Mouse (Mus musculus) kidney, embryonic 16.5 days (tissue): ENCODE measurements around the gene Ergic1. TPM values are rescaled to one million over a fixed set of nuclear protein-coding genes. Genes with fewer than 3 reads are reported as not detected.

ENCODE experiments used
- ATAC-seq: fragments of 200-750 bp; cut with Nextera tagmentation; 2 replicates; pipeline ENCODE4 v1.8.0; 2017; ENCODE audit warnings: moderate TSS enrichment; ENCODE audit not compliant: low FRiP score, low TSS enrichment
- H3K27ac ChIP-seq: fragments of 300-500 bp; sonication (generic); 2 replicates; pipeline ENCODE4 v1.5.1; 2014; ENCODE audit warnings: low read length
- H3K27me3 ChIP-seq: fragments of 300-500 bp; sonication (generic); 2 replicates; pipeline ENCODE4 v1.6.1; 2014; ENCODE audit warnings: low read length, control low read depth, mixed read lengths; ENCODE audit not compliant: insufficient read depth
- H3K36me3 ChIP-seq: fragments of 300-500 bp; sonication (generic); 2 replicates; pipeline ENCODE4 v1.6.1; 2014; ENCODE audit warnings: low read length, control low read depth, mixed read lengths; ENCODE audit not compliant: insufficient read depth
- H3K4me1 ChIP-seq: fragments of 300-500 bp; sonication (generic); 2 replicates; pipeline ENCODE4 v1.6.1; 2014; ENCODE audit warnings: low read length, control low read depth, mixed read lengths; ENCODE audit not compliant: insufficient read depth
- H3K4me2 ChIP-seq: fragments of 300-500 bp; sonication (generic); replicated peaks from 2 replicates; pipeline ENCODE4 v1.6.1; 2014; ENCODE audit warnings: low read depth, low read length
- H3K4me3 ChIP-seq: fragments of 300-500 bp; sonication (generic); 2 replicates; pipeline ENCODE4 v1.5.1; 2014; ENCODE audit warnings: mild to moderate bottlenecking, low read length
- H3K9ac ChIP-seq: fragments of 300-500 bp; sonication (generic); replicated peaks from 2 replicates; pipeline ENCODE4 v1.6.1; 2014; ENCODE audit warnings: low read length
- H3K9me3 ChIP-seq: fragments of 300-500 bp; sonication (generic); 2 replicates; pipeline ENCODE4 v1.6.1; 2016; ENCODE audit warnings: low read length, control low read depth
- whole genome bisulfite sequencing: fragments of 180-500 bp; shearing (Covaris S2); extraction: QIAGEN DNeasy Blood & Tissue Kit; methylation state at CpG from one replicate; pipeline ENCODE4 v1.1.7; 2014; 5-methylcytosine and 5-hydroxymethylcytosine counted together
- polyA plus RNA-seq: library from polyadenylated mRNA; unstranded; fragments of >200 nt; fragmentation: Nextera tagmentation; extraction: Ambion mirVana; gene quantifications from 2 replicates; pipeline ENCODE4 v1.2.1, GENCODE M21; 2015

Ergic1 gene
- polyA plus RNA-seq, 1 experiment from 2014 or later: 131 TPM

DNA sequence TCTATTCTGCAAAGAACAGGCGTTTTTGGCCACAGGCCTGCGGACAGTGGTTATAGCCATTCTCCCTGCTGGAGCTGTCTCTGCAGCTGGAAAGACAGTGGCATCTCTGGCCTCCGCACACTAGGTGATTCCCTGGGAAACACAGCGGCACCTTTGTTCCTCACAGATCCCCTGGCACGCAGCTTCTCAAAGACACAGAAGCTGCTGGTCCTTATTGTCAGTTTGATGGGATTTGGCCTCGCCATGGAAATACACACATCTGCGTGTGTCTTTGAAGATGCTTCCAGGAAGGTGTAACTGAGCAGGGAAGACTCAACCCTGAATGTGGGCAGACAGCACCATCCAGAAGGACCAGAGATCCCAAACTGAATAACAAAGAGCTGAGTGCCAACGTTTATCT, 42.0 kb downstream of the Ergic1 start:
- WGBS: 90% methylated on average over 8 of the region's 8 CpGs
- H3K36me3 ChIP-seq: no peaks in the 10 kb centered on the region; the same call in none of the 2 replicates

DNA sequence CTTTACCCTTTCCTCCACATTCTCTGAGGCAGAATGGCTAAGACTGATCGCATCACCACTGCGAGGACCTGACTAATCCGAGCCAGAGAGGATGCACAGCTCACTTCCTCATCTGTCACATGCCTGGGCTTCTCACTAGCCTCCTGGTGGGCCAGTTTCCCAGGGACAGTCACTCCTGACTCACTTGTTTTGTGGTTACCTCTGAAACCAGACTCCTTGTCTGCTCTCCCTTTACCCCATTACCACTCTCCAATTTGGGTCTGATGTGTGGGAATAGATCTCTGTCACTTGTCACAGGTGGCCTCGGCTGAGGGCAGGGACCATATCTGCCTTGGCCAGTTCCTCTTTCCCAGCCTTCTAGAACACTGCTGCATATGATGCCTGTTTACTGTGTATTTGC, 44.3 kb downstream of the Ergic1 start:
- ATAC-seq: no peak
- Histone ChIP-seq H3K9ac (no peak overlapping the region), H3K4me3 (no peak overlapping the region), H3K36me3 (peaks cover 12% of the 10 kb centered on the region), H3K27ac (no peak overlapping the region), H3K4me2 (no peak overlapping the region), H3K4me1 (peaks cover 25% of the 10 kb centered on the region), H3K9me3 (no peaks in the 10 kb centered on the region), H3K27me3 (no peaks in the 10 kb centered on the region)
- WGBS: 74% methylated on average over 4 of the region's 4 CpGs

More for the DNA sequence above, 42.0 kb downstream of the Ergic1 start:
- Histone ChIP-seq H3K4me1 (peaks cover 38% of the 10 kb centered on the region), H3K4me3 (no peak overlapping the region), H3K9me3 (no peaks in the 10 kb centered on the region), H3K27ac (peak overlapping the region; percentile 34; the same call in 1 of the 2 replicates), H3K9ac (no peak overlapping the region), H3K4me2 (no peak overlapping the region), H3K27me3 (no peaks in the 10 kb centered on the region)
- no peak for ATAC-seq

DNA sequence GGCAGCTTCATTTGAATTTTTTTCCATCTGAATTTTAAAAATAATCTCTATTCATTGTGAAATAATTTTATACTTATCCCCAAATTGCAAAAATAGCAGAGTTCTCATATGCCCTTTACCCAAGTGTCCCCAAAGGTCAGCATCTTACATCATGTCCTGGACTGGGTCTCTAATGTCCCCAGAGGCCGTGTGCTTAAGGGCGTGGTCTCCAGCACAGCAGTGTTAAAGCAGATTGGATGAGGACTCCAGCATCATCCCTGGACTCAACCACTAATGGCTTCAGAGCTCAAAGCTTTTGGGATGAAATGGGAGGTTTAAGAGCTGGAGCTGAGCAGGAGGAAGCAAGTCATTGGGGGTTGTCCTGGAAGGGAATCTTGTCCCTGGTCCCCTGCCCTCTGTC, 45.2 kb downstream of the Ergic1 start:
- WGBS: 77% methylated on average over 2 of the region's 2 CpGs

DNA sequence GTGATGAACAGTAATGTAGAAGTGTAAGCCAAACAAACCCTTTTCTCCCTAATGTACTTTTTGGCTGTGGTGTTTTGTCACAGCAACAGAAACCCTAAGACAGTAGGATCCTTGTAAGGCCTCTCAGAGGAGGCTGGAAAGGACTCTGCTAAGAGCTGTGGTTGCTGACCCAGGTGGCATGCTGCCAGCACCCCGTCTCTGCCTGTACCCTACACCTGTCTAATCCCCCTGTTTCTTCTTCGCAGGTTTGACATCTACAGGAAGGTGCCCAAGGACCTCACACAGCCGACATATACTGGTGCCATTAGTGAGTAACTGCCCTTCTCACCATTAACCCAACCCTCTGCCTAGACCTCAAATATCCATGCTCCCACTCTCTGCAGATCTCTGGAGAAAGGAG, 47.1 kb downstream of the Ergic1 start:
- Histone ChIP-seq H3K4me2 (no peak overlapping the region), H3K27me3 (no peaks in the 10 kb centered on the region), H3K9me3 (no peaks in the 10 kb centered on the region), H3K9ac (no peak overlapping the region), H3K36me3 (peaks cover 12% of the 10 kb centered on the region), H3K4me3 (no peak overlapping the region), H3K4me1 (no peaks in the 10 kb centered on the region), H3K27ac (no peak overlapping the region)
- no peak for ATAC-seq
- 84% methylated on average over 3 of the region's 3 CpGs for WGBS

More for the DNA sequence above, 45.2 kb downstream of the Ergic1 start:
- Histone ChIP-seq H3K27me3 (no peaks in the 10 kb centered on the region), H3K4me1 (peaks cover 17% of the 10 kb centered on the region), H3K27ac (no peak overlapping the region), H3K9me3 (no peaks in the 10 kb centered on the region), H3K4me2 (no peak overlapping the region), H3K36me3 (peaks cover 12% of the 10 kb centered on the region), H3K4me3 (no peak overlapping the region), H3K9ac (no peak overlapping the region)
- ATAC-seq: no peak

DNA sequence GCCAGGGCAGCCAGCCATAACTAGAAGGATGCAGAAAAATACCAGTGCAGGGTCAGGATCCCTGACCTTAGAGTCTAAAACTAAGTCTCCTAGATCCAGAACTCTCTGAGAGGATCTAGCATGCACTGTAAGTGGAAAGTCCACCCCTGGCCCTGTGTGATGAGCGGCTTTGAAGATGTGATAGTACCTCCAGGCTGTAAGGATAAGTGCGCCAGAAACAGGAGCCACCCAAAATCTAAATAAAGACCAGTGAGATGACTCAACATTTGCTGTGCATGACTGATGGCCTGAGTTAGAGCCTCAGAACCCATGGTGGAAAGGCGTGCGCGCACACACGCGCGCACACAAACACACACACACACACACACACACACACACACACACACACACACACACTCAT, 47.6 kb downstream of the Ergic1 start:
- no peak overlapping the region for H3K4me2 ChIP-seq
- ATAC-seq: no peak
- no peak overlapping the region for H3K9ac ChIP-seq
- no peaks in the 10 kb centered on the region for H3K27me3 ChIP-seq
- H3K27ac ChIP-seq: no peak overlapping the region
- no peaks in the 10 kb centered on the region for H3K9me3 ChIP-seq
- H3K4me3 ChIP-seq: no peak overlapping the region
- peaks cover 12% of the 10 kb centered on the region for H3K36me3 ChIP-seq
- 96% methylated on average over 8 of the region's 8 CpGs for WGBS
- no peaks in the 10 kb centered on the region for H3K4me1 ChIP-seq

DNA sequence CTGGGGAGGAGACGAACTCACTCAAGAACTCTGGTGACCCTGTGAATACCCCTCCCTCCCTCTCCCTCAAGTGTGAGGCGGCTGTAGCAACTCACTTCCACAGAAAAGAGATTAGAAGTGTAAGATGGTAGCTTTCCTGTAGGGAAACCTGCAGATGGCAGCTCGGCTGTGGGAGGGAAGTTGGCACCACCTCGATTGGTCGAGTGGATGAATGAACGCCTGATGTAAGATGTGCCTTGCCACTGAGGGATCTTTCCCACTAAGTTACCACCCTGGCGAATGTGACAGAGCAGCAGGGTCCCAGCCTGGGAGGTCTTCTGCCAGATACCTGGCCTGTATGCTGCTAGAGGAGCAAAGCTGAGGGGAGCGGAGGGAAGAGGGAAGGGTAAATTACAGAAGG, 48.5 kb downstream of the Ergic1 start:
- H3K27me3 ChIP-seq: no peaks in the 10 kb centered on the region
- no peaks in the 10 kb centered on the region for H3K4me1 ChIP-seq
- H3K9me3 ChIP-seq: no peaks in the 10 kb centered on the region
- peaks cover 17% of the 10 kb centered on the region for H3K36me3 ChIP-seq
- no peak overlapping the region for H3K27ac ChIP-seq
- WGBS: 83% methylated on average over 8 of the region's 8 CpGs
- no peak overlapping the region for H3K4me2 ChIP-seq
- ATAC-seq: no peak
- H3K4me3 ChIP-seq: no peak overlapping the region
- no peak overlapping the region for H3K9ac ChIP-seq

DNA sequence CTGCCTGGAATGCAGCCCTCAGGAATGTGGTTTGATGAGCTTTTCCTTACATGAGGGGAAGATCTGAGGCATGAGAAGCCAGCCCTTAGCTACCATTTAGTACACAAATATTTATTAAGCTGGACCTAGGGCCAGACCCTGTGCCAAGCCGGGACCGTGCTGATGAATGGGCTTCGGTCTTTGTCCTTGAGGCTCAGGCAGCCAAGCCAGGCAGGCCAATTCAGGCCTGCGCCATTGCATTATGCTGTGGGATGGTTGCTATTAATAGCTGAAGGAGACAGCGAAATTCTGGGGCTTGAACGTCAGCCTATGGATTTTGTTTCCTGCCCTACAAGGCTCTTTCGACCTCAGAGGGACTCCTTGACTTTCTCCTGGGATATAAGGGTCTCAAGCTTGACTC, 50.0 kb downstream of the Ergic1 start:
- Histone ChIP-seq H3K4me3 (no peak overlapping the region), H3K27me3 (no peaks in the 10 kb centered on the region), H3K9ac (no peak overlapping the region), H3K36me3 (peaks cover 22% of the 10 kb centered on the region), H3K27ac (no peak overlapping the region; the same call in 1 of the 2 replicates), H3K9me3 (no peaks in the 10 kb centered on the region), H3K4me2 (no peak overlapping the region), H3K4me1 (no peaks in the 10 kb centered on the region)
- WGBS: 78% methylated on average over 7 of the region's 7 CpGs
- ATAC-seq: no peak

DNA sequence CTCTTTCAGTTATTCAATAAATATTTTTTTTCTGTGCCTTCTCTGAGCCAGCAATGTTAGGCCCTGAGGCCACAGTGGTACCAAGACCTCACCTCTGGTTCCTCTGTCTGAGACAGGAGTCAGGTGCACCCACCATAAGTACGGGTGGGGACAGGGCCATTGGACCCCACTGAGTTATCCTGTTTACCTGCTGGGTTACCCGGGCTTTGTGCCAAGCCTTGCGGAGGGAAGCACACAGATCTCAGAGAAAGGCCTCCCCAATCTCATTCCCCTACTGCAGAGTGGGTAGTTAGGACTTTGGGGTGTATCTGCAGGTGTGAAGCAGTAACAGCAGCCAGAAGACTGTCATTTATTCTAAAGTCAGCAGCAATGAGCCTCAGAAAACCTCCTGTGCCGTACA, 50.6 kb downstream of the Ergic1 start:
- Histone ChIP-seq H3K4me1 (no peaks in the 10 kb centered on the region), H3K9ac (no peak overlapping the region), H3K27me3 (no peaks in the 10 kb centered on the region), H3K4me2 (no peak overlapping the region), H3K4me3 (no peak overlapping the region), H3K27ac (no peak overlapping the region), H3K36me3 (peaks cover 22% of the 10 kb centered on the region), H3K9me3 (no peaks in the 10 kb centered on the region)
- 91% methylated on average over 4 of the region's 4 CpGs for WGBS
- no peak for ATAC-seq

DNA sequence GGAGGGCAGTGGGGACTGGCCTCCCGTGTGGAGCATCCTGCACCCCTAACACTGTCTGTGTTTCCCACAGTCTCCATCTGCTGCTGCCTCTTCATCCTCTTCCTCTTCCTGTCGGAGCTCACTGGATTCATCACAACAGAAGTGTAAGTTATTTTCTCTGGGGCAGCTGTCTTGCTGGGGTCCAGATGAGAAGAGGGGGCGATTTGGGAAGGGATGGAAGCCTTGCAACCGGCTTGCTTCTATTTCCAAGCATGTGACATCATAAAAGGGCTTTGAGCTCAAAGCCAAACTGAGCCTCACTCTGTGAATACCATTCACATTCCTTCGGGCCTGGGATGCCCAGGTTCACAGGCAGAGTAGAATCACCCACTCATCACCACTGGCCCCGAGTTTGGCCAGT, 53.0 kb downstream of the Ergic1 start:
- WGBS: 81% methylated on average over 6 of the region's 6 CpGs
- Histone ChIP-seq H3K27ac (no peak overlapping the region), H3K27me3 (no peaks in the 10 kb centered on the region), H3K36me3 (peaks cover 18% of the 10 kb centered on the region), H3K9ac (no peak overlapping the region), H3K4me2 (no peak overlapping the region), H3K9me3 (no peaks in the 10 kb centered on the region), H3K4me1 (no peaks in the 10 kb centered on the region), H3K4me3 (no peak overlapping the region)
- ATAC-seq: no peak

DNA sequence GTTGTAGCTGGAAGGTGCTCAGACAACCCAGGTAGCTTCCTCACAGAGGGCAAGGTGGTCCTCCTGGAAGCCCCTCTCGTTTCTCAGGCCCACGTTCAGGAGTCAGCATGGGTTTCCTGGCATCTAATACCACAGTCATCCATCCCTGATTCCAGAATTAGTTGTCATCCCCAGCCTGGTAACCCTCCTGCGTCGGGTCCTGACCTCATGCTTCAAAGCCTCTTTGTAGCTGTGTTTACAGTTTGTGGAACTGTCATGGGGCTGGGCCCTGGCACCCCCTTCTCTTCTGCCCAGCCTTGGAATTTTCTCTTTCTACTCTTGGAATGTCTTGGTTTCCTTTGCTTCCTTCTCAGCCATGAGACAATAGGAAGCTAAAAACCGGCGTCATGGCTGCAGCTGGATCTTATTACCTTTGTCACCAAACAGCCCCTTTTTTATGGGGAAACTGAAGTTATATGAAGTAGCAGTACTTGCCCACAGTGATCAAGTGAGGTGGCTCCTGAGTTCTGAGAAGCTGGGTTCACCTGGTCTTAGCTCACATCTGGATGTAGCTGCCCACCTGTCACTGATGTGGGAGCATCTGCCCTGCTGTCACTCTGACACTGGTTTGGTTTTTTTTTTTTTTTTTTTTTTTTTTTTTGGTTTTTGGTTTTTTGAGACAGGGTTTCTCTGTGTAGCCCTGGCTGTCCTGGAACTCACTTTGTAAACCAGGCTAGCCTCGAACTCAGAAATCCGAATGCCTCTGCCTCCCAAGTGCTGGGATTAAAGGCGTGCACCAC, 53.6 kb downstream of the Ergic1 start:
- H3K36me3 ChIP-seq: peaks cover 16% of the 10 kb centered on the region
- no peak overlapping the region for H3K4me2 ChIP-seq
- no peaks in the 10 kb centered on the region for H3K27me3 ChIP-seq
- WGBS: 76% methylated on average over 9 of the region's 9 CpGs
- no peak overlapping the region for H3K4me3 ChIP-seq
- ATAC-seq: no peak
- H3K9me3 ChIP-seq: no peaks in the 10 kb centered on the region
- H3K4me1 ChIP-seq: no peaks in the 10 kb centered on the region
- no peak overlapping the region for H3K27ac ChIP-seq
- no peak overlapping the region for H3K9ac ChIP-seq
